Mouse (Mus musculus): Measurements from ENCODE around the gene Ctf1. TPM values are rescaled to one million over a fixed set of nuclear protein-coding genes. Genes with fewer than 3 reads are reported as not detected.
A peak's percentile ranks its signal among the peaks of the same experiment; 100 is the strongest.

Ctf1 gene
- total and polyA plus RNA-seq, 2 experiments from 2014 or later = 3.8 to 6.5 TPM

DNA sequence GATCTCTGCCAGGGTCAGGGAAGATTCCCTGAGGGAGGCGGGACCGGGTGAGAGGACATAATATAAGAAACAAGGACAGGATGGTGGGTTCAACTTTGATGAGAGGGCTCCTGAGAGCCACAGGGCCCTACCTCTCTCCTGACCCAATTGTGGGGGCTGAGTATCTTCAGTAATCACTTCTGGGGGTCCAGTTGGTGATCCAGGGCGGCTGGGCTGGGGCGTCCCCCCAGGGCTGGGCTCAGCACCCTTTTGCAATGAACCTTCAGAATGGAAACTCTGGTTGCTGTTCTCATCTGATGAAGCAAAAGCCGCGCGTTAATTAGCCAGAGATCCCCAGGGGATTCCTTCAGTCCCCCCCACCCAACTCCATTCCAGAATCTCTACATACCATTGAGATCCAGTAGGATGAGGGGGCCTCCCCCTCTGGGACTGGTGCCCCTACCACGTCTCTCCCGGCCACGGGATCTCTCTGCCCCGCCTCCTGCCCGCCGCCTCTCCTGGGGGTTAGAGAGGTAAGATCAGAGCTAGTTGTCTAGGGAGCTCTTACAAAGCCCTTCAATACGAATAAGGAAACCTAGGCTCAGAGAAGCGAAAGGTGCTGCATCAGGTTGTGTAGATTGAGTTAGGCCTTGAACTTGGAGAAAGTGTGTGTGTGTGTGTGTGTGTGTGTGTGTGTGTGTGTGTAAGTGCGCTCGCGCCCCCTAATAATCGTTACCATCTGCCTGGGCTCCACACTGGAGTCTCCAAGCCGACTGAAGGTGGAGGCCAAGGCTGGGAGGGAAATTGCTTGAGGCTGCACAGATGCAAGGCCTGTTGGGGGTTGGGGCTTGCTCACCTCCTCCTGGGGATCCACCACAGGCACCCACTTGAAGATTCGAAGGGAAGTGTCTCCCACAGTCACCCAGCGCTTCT lies 5.2 kb upstream of the Ctf1 start:
- no peak for ATAC-seq
- Histone ChIP-seq H3K4me3 (ENCODE audit: low read depth, low read length) (peak overlapping the region; percentile 85), H3K27me3 (ENCODE audit: insufficient read depth, low read length) (no peaks in the 10 kb centered on the region), H3K4me1 (ENCODE audit: insufficient read depth) (0 out of 2 replicates have a peak, but pooled peaks cover 8% of the 10 kb centered on the region), H3K27ac (ENCODE audit: low read depth, low read length) (peak overlapping the region; percentile 90), H3K36me3 (ENCODE audit: insufficient read depth) (peaks cover 30% of the 10 kb centered on the region), H3K9ac (peak overlapping the region; percentile 92), H3K4me2 (ENCODE audit: low read depth) (peak overlapping the region; percentile 68), H3K9me3 (ENCODE audit: low read length) (no peaks in the 10 kb centered on the region)
- 29% methylated on average over 22 of the region's 22 CpGs for WGBS
- no peak for DNase-seq
- no peak for TF ChIP-seq CTCF (IDR thresholded peaks at IDR 0.05; ENCODE audit: low read depth)

DNA sequence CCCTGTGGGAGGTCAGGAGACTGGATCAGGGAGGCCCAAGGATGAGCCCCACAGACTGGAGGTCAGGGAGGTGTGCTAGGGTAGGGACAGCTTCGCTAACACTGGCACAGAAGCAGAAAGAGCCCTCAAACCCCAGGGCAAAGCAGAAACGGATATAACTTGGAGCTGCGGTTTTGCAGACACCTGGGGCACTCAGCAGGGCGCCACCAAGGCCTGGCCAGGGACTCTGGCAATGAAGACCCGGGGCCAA lies 4.7 kb upstream of the Ctf1 start:
- peak overlapping the region; percentile 90 for H3K27ac ChIP-seq (ENCODE audit: low read depth, low read length)
- peak overlapping the region; percentile 92 for H3K9ac ChIP-seq
- no peaks in the 10 kb centered on the region for H3K27me3 ChIP-seq (ENCODE audit: insufficient read depth, low read length)
- ATAC-seq = no peak
- no peak for TF ChIP-seq CTCF (IDR thresholded peaks at IDR 0.05; ENCODE audit: low read depth)
- no peak for DNase-seq
- H3K4me3 ChIP-seq (ENCODE audit: low read depth, low read length) = peak overlapping the region; percentile 85
- H3K9me3 ChIP-seq (ENCODE audit: low read length) = no peaks in the 10 kb centered on the region
- peaks cover 30% of the 10 kb centered on the region for H3K36me3 ChIP-seq (ENCODE audit: insufficient read depth)
- H3K4me1 ChIP-seq (ENCODE audit: insufficient read depth) = 0 out of 2 replicates have a peak, but pooled peaks cover 12% of the 10 kb centered on the region
- H3K4me2 ChIP-seq (ENCODE audit: low read depth) = peak overlapping the region; percentile 68
- 1% methylated on average over 5 of the region's 5 CpGs for WGBS

DNA sequence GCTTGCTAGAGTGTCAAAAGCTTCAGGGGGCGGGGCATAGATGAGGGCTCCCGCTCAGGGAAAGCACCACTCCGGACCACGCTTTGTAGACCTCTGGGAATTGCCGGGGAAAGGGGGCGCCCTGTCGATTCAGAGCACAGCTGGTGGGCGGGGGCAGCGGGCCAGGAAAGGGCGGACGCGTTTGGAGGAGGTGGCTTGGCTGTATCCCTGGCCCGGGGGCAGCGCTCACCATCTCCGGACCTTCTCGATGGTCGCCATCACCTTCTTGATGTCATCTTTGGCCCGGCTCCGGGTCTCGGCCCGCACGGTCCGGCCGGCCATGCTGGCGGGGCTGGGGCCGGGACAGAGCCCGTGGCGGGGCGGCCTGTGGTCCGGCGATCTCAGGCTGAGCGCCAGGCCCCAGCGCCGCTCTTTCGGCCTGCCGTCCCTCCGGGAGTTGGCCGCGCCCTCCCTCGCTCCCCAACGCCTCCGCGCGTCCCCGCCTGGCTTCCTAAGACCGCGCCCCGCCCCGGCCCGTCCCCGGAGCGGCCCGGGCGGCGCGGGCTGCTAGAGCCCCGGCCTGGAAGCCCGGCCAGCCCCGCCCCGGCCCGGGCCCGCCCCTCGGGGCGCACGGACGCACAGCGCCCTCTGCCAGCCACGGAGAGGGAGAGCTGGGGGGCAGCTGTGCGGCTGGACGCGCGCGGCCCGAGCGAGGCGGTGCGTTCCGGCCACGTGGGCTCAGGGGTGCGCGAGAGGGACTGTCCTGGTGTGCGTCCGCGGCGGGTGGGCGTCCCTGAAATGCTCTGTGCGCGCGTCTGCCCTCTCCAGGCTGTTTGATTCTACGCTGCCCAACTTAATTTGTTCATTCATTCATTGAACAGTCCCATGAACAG lies 4.1 kb upstream of the Ctf1 start, which contains the start of gene Bcl7c:
Bcl7c (minus strand) TSS at position 727 of the 872 bp plus-strand sequence.
- Histone ChIP-seq H3K4me2 (ENCODE audit: low read depth) (peak within 1 kb of the TSS; percentile 68), H3K4me3 (ENCODE audit: low read depth, low read length) (peak within 1 kb of the TSS; percentile 85), H3K4me1 (ENCODE audit: insufficient read depth) (0 out of 2 replicates have a peak, but pooled peaks cover 12% of the 10 kb centered on the region), H3K9me3 (ENCODE audit: low read length) (no peaks in the 10 kb centered on the region), H3K9ac (peak within 1 kb of the TSS; percentile 92), H3K27ac (ENCODE audit: low read depth, low read length) (peak within 1 kb of the TSS; percentile 90), H3K36me3 (ENCODE audit: insufficient read depth) (peaks cover 27% of the 10 kb centered on the region), H3K27me3 (ENCODE audit: insufficient read depth, low read length) (no peaks in the 10 kb centered on the region)
- DNase-seq (peak; percentile 91), ATAC-seq (peak; percentile 88)
- TF ChIP-seq CTCF (IDR thresholded peaks at IDR 0.05; ENCODE audit: low read depth) = peak; percentile 72
- WGBS = under 1% methylated on average over 60 of the region's 90 CpGs

DNA sequence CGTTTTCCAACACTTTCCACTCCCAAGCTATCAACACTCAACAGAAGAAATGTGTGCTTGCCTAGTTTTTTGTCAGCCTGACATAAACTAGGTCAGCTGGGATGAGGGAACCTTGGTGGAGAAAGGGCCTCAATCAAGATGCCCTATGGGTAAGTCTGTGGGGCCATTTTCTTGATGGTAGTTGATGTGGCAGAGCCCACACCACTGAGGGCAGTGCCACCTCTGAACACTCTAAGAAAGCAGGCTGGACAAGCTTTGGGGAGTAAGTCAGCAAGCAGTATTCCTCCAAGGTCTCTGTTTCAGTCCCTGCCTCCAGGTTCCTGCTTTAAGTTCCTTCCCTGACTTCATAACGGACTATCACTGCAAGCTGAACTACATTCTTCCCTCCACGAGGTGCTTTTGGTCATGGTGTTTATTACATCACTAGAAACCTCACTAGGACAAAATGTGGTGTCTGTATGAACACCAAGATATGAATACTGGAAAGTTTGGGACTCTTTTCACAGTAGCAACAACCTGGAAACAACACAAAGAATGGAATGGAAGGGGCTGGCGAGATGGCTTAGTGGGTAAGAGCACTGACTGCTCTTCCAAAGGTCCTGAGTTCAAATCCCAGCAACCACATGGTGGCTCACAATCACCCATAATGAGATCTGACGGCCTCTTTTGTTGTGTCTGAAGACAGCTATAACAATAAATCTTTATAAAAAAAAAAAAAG lies 3.1 kb upstream of the Ctf1 start:
- H3K27me3 ChIP-seq (ENCODE audit: insufficient read depth, low read length) = no peaks in the 10 kb centered on the region
- DNase-seq = no peak
- no peak overlapping the region for H3K9ac ChIP-seq
- H3K27ac ChIP-seq (ENCODE audit: low read depth, low read length) = peak overlapping the region; percentile 90; the same call in 1 of the 2 replicates
- no peaks in the 10 kb centered on the region for H3K9me3 ChIP-seq (ENCODE audit: low read length)
- WGBS = 69% methylated on average over 5 of the region's 5 CpGs
- H3K4me1 ChIP-seq (ENCODE audit: insufficient read depth) = 0 out of 2 replicates have a peak, but pooled peaks cover 12% of the 10 kb centered on the region
- peak overlapping the region; percentile 85 for H3K4me3 ChIP-seq (ENCODE audit: low read depth, low read length)
- peaks cover 19% of the 10 kb centered on the region for H3K36me3 ChIP-seq (ENCODE audit: insufficient read depth)
- TF ChIP-seq CTCF (IDR thresholded peaks at IDR 0.05; ENCODE audit: low read depth) = no peak
- H3K4me2 ChIP-seq (ENCODE audit: low read depth) = peak overlapping the region; percentile 68
- ATAC-seq = no peak

DNA sequence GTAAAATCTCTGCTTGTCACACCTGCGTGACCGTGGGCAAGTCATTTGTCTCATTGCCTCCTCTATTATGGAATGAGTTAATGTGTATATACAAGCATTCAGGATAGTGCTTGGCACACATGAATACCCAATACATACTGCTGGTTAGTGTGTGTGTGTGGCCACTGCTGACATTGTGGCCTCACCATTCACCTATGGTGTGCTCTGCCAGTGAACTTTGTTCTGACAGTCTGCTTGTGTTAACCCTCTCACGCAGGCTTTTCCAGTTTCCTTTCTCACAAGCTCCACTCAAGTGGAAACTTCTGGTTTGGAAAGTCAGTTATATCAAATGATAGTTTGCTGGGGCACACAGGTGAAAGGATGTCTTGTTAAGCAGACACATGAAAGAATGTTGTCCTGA lies 1.5 kb upstream of the Ctf1 start:
- DNase-seq (no peak), ATAC-seq (no peak)
- Histone ChIP-seq H3K36me3 (ENCODE audit: insufficient read depth) (peaks cover 6% of the 10 kb centered on the region), H3K27me3 (ENCODE audit: insufficient read depth, low read length) (no peaks in the 10 kb centered on the region), H3K4me2 (ENCODE audit: low read depth) (no peak overlapping the region), H3K4me3 (ENCODE audit: low read depth, low read length) (no peak overlapping the region), H3K4me1 (ENCODE audit: insufficient read depth) (0 out of 2 replicates have a peak, but pooled peaks cover 12% of the 10 kb centered on the region), H3K9ac (no peak overlapping the region), H3K27ac (ENCODE audit: low read depth, low read length) (no peak overlapping the region), H3K9me3 (ENCODE audit: low read length) (no peaks in the 10 kb centered on the region)
- 88% methylated on average over 3 of the region's 3 CpGs for WGBS
- no peak for TF ChIP-seq CTCF (IDR thresholded peaks at IDR 0.05; ENCODE audit: low read depth)

DNA sequence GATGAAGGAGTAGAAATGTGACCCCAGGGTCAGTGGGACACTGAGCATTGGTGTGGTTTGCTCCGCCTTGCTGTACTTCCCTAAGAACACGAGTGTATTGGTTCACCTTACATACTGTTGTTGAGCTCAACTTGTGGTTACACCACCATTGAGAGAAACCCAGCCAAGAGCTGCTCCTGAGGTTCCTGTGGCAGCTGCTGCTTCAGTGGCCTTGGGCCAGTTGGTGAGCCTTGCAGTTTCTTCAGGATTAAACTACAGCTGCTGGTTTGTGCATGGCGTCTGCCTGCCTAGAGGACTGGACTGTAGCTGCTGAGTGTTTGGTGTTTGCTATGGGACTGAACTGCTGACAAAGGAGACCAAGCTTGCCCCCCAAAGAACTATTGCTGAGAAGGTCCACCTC lies 1.1 kb upstream of the Ctf1 start:
- H3K27me3 ChIP-seq (ENCODE audit: insufficient read depth, low read length) = no peaks in the 10 kb centered on the region
- 67% methylated on average over 3 of the region's 3 CpGs for WGBS
- no peak overlapping the region for H3K4me3 ChIP-seq (ENCODE audit: low read depth, low read length)
- ATAC-seq = no peak
- no peak overlapping the region for H3K27ac ChIP-seq (ENCODE audit: low read depth, low read length)
- no peak overlapping the region for H3K4me2 ChIP-seq (ENCODE audit: low read depth)
- no peak for DNase-seq
- H3K9me3 ChIP-seq (ENCODE audit: low read length) = no peaks in the 10 kb centered on the region
- no peak for TF ChIP-seq CTCF (IDR thresholded peaks at IDR 0.05; ENCODE audit: low read depth)
- H3K36me3 ChIP-seq (ENCODE audit: insufficient read depth) = peaks cover 2% of the 10 kb centered on the region; the same call in 1 of the 2 replicates
- no peak overlapping the region for H3K9ac ChIP-seq
- H3K4me1 ChIP-seq (ENCODE audit: insufficient read depth) = 0 out of 2 replicates have a peak, but pooled peaks cover 12% of the 10 kb centered on the region

All from forebrain, postnatal 0 days (tissue).